Mouse (Mus musculus) ovary, adult 2 months (tissue): ENCODE results near the gene Tmem191c. TPM values are rescaled to one million over a fixed set of nuclear protein-coding genes. Genes with fewer than 3 reads are reported as not detected.

ENCODE experiments used
- polyA plus RNA-seq: library from polyadenylated mRNA; depleted of rRNA; stranded (reverse); fragments of >200 nt; gene quantifications from 2 replicates; pipeline ENCODE4 v1.2.3, GENCODE M21; 2012; rRNA removed

The Tmem191c gene
- 33.0 and 34.8 TPM in 2 replicates for polyA plus RNA-seq

DNA sequence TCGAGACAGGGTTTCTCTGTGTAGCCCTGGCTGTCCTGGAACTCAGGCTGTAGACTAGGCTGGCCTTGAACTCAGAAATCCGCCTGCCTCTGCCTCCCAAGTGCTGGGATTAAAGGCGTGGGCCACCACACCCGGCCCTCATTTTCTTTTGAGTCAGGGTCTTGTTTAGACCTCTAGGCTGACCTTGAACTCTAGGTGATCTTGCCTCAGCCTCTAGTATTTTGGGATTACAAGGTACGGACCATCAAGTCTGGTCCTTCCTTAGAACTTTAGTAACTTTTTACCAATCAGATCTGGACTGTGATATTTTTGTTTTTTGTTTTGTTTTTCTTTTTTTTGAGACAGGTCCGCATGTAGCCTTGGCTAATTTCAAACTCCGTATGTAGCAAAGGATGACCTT lies at the start of gene Tmem191c:
Gene Tmem191c (plus strand): TSS at position 357 of the 400 bp plus-strand sequence.

DNA sequence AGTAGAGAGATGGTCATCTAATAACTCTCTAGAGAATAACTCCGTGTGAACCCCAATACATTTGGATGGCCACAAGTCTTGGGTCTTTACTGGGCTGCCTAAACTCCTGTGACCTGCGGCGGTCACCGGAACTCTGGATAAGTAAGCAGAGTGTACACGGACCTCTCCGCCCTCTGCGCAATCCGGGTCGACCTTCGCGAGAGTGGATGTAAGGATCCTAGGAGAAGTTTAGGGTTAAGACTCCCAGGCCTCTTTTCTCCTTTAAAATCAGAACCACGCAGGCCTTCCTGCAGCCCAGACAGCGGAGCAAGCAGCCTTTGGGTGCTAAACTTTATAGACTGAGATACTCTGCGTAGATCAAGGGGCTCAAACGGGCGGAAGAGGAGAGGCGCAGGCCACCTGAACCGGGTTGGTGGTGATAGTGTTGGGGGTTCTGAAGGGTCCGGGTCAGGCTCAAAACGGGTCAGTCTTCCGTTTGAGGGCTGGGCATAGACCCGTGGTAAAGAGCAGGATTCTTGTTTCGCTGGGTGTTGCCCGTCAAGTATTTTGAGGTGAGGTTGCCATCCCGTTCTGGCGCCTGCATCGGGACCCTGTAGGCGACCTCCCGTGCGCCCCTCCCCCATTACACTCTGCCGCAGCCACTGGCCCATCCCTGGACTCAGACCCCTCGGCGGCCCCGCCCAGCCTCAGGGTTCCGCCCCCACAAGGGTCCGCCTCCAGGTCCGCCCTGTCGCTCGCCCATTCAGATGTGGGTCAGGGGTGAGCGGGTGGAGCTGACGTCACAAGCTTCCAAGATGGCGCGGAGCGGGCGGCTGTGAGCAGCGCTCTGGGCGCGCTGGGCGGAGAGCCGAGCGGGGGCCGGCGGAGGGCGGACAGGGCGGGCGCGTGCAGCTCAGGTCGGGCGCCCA lies 42.8 kb upstream of the Tmem191c start, which contains the start of gene Hic2:
Gene Hic2 (plus strand): TSS at position 779 of the 908 bp plus-strand sequence.

DNA sequence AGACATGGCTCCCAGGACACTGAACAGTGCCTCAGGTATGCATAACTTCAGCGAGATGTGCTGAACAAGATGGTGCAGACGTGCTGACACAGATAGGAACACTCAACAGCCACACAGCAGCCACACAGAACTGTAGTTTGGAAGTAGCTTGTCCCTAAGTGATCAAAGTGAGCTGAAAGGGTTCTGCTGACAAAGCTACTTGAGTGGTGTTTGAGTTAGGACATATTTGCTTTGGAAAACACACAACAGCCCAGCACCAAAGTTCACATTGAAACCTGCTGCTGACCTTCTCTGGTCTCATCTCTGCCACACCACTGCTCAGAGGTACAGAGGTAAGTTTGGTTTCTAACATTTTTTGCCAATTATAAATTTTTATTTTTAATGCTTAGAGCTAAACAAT lies 55.2 kb downstream of the Tmem191c start, which contains the start of gene Serpind1:
Gene Serpind1 (plus strand): TSS at position 256 of the 400 bp plus-strand sequence.

Other genes starting within 250 kb of the Tmem191c start
- gene Ypel1, start 206.4 kb upstream of the Tmem191c start, polyA plus RNA-seq = 8.8 and 10.2 TPM in 2 replicates
- gene Ppil2, start 164.8 kb upstream of the Tmem191c start, polyA plus RNA-seq = 98.1 and 102 TPM in 2 replicates
- 3.1 and 3.6 TPM in 2 replicates for gene 2610318N02Rik, start 150.9 kb upstream of the Tmem191c start, polyA plus RNA-seq
- gene Sdf2l1, start 143.7 kb upstream of the Tmem191c start, polyA plus RNA-seq = 120 and 187 TPM in 2 replicates
- 27.1 and 39.3 TPM in 2 replicates for gene Ydjc, start 131.5 kb upstream of the Tmem191c start, polyA plus RNA-seq
- gene Ccdc116, start 128.8 kb upstream of the Tmem191c start, polyA plus RNA-seq = 1.2 and 1.8 TPM in 2 replicates
- 58.7 and 63.1 TPM in 2 replicates for gene Ube2l3, start 73.4 kb upstream of the Tmem191c start, polyA plus RNA-seq
- gene Rimbp3, start 67.5 kb upstream of the Tmem191c start, polyA plus RNA-seq = 0.12 and 0.17 TPM in 2 replicates
- 3.6 and 4.5 TPM in 2 replicates for gene Hic2, start 42.5 kb upstream of the Tmem191c start, polyA plus RNA-seq
- 0.09 and 0.22 TPM in 2 replicates for gene Serpind1, start 55.3 kb downstream of the Tmem191c start, polyA plus RNA-seq
- 2.9 and 3.4 TPM in 2 replicates for gene Snap29, start 129.9 kb downstream of the Tmem191c start, polyA plus RNA-seq
- 46.7 and 52.1 TPM in 2 replicates for gene Pi4ka, start 130.2 kb downstream of the Tmem191c start, polyA plus RNA-seq
- gene Crkl, start 175.9 kb downstream of the Tmem191c start, polyA plus RNA-seq = 82.8 and 92.6 TPM in 2 replicates
- 4.2 and 4.3 TPM in 2 replicates for gene Aifm3, start 213.5 kb downstream of the Tmem191c start, polyA plus RNA-seq
- gene Lztr1, start 232.6 kb downstream of the Tmem191c start, polyA plus RNA-seq = 407 and 481 TPM in 2 replicates